Mouse (Mus musculus) c-Kit-positive CD71-positive TER-119-positive erythroid progenitor cells, embryonic 14.5 days (primary cell): ENCODE data around the gene Nfil3.
A peak's percentile ranks its signal among the peaks of the same experiment; 100 is the strongest.

Source experiments
- DNase-seq: peaks from one replicate; pipeline ENCODE4 v3.0.0-alpha.2; 2013; ENCODE audit warnings: low spot score

Nfil3 gene

DNA sequence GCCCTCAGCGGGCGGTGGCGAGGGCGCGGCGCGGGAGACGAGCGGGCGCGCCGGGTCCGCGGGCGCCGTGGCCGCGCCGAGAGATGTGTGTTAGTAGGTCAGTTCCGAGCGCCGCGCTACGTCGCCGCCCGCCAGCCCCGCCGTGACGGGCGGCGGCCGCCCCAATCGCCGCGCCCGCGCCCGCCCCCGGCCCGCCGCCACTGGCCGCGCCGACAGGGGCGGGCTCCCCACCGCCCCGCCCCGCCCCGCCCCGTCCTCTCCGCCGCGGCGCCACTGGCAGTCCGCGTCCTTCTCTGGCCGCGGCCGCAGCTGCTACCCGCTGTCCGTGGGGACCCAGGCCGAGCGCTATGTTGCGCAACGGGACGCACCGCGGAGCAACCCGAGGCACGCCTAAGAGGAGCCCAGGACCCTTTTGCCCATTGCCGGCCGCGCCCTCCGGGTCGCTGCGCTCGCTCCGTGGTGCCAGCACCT, at the start of gene Nfil3:
Gene Nfil3, minus strand, starts transcription at position 123 of the 471 bp plus-strand sequence.
- DNase-seq, result no peak

DNA sequence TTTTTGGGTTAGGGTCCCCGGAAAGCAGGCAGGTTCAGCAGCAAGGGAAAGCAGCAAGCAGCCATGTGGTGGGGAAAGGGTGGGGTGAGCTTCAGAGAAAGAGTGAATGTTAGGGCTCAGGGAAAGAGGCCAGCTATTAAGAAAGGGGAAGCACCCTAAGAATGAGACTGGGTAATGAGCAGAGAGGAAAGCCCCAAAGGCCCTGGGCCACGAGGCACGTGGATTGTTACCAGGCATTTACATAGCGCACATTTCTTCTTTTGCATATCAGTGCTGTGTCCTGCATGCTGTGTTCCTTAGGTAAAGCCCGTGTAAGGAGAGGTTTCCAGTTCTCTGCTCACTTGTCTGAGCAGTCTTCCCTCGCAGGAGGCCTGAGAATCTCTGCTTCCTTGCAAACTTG, 43.4 kb upstream of the Nfil3 start:
- no peak for DNase-seq

DNA sequence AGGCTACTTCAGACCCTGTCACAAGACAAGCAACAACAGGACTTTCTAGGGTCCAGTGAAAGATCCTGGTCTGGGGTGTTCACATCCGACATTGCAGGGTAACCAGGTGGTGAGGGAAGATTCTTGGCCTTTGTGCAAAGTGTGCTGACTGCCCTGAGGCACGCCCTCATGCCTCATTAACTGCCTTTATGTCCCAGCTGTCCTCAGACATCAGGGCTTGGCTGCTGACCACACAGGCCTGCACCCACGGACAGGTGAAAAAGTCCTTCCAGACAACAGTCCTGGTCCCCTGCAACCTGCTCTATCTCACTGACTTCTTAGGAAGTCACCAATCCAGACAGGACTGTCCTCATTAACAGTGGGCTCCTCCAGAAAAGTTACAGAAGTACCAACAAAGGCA, 39.4 kb upstream of the Nfil3 start:
- no peak for DNase-seq

DNA sequence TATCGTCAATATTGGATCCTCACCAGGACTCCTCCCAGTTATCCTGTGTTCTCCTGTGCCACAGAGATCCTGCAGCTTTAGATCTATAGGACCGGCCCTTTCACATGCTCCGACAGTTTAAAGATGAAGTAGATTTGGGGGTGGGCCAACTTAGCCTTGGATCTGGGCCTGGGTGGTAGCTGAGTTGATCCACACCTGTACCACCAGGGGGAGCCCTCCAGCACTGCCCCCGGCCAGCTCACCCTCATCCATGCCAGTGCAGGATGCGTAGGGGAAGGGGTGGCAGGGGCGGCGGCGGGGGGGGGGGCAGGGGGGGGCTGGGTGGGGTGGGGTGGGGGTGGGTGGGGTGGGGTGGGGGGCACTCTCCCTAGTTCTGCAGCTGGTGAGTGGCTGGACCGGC, 38.7 kb upstream of the Nfil3 start:
- peak; percentile 7 for DNase-seq

GRCm38 (mm10) chr13:53018976-53019375, 38.1 kb upstream of the Nfil3 start:
- DNase-seq, result no peak

GRCm38 (mm10) chr13:53017983-53018382, 37.1 kb upstream of the Nfil3 start:
- DNase-seq, result no peak

DNA sequence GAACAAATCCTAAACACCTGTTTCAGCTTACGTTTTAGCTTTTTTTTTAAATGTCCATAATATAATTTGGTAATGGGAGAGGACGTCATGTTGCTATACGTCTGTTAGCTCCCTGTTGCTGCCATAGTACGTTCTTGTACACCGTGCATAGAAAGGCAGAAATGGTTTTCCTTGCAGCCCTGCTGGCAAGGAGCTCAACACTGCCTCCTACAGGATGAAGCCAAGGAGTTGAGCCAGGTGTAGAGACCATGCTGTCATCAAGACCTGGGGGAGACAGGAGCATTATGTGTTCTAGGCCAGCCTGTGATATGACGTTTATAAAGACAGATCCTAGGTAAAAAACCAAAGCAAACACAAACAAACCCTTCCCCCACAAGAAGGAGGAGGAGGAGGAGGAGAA, 36.2 kb upstream of the Nfil3 start:
- DNase-seq, result no peak

DNA sequence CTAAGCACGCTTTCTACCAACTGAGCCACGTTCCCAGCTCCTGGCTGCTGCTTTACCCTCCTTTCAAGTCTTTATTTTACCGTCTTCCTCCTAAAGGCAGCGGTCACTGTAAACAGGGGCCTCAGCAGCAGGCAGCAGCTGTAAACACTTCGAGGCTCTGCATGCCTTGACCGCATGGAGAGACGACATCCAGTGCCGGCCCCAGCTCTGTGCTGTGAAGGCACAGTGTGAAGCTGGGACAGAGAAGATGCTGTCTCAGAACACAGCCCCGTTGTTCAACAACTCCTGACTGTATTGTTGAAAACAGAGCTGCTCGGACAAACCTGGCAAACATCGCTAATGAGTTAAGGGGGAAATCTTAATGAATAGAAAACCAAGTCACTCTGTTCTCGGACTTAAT, 30.6 kb upstream of the Nfil3 start:
- DNase-seq, result no peak

DNA sequence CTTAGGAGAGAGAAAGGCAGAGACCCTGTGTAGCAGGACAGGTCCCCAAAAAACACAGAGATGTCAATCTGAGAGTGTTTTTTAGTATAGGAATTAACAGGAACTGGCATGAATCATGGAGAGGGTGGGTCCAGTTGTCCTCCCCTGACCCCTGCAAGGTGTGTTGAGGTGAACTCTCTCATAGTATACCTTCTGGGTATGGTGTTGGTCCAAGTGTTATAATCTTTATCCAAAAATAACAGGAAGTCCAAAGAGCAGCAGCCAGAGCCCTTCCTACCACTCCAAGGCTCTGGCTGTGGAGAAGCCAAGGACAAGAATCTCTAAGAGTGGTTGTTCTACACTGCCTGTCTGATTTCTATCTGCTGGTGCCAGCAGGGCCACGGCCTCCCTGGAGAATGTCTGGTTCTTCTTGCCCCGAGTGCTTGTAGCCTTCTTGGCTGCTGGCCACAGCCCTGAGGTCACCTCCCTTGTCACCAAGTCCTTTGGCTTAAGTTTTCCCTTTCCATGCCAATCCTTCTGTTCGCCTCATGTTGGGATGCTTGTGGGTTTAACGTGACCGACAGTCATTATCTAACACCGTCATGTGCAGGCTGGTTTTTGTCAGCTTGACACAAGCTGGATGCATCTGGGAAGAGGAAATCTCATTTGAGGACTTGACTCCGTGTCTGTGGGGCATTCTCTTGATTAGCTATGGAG, 27.8 kb upstream of the Nfil3 start:
- DNase-seq, result no peak

- no peak for DNase-seq
Measured at GRCm38 (mm10) chr13:53007781-53008180, 26.9 kb upstream of the Nfil3 start.

GRCm38 (mm10) chr13:53003286-53003685, 22.4 kb upstream of the Nfil3 start:
- no peak for DNase-seq

- no peak for DNase-seq
Measured at GRCm38 (mm10) chr13:53001511-53001935, 20.6 kb upstream of the Nfil3 start.

GRCm38 (mm10) chr13:53000481-53000880, 19.6 kb upstream of the Nfil3 start:
- DNase-seq, result no peak

GRCm38 (mm10) chr13:52998541-52998940, 17.7 kb upstream of the Nfil3 start:
- DNase-seq, result no peak

DNA sequence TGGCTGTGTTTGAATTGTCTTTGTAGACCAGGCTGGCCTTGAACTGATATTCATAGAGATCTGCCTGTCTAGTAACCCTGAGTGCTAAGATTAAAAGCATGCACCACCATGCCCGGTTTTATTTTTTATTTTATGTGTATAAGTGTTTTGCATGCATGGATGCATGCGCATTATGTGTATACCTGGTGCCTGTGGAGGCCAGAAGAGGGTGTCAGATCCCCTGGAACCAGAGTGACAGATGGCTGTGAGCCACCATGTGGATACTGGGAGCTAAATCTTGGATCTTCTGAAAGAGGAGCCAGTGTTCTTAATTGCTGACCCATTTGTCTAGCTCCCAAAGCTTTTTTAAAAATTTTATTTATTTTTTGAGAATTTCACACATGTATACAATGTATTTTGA, 16.9 kb upstream of the Nfil3 start:
- no peak for DNase-seq

GRCm38 (mm10) chr13:52996201-52996600, 15.3 kb upstream of the Nfil3 start:
- no peak for DNase-seq

DNA sequence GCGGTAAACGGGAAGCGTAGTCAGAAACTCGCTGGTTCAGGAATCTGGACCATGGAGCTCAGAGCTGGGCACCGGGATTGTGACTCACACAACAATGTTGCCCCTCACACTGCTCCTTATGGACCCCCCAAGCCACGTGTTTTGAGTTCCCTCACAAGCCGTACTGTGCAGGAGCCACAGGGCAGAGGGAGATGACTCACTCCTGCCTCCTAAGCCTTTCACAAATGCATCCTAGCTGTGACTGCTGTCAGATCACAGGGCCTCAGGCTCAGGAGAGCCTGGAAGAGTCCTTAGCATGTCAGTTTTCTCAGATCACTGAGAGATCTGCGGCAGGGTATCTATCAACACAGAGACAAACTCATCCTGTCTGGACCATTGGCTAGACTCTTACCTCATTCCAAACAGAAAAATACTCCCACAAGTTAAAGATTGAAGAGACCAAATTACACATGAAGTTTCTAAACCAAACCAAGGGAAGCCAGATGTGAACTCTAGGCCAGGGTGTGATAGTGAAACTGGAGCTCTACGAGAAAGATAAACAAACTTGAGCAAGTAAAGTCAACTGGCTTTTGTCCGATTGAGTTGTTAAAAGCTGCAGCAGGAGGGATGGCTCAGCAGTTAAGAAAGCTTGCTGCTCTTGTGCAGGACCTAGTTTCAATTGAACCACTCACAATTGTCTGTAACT, 13.5 kb upstream of the Nfil3 start:
- no peak for DNase-seq

- no peak for DNase-seq
Measured at GRCm38 (mm10) chr13:52990139-52990538, 9.3 kb upstream of the Nfil3 start.

GRCm38 (mm10) chr13:52989005-52989404, 8.1 kb upstream of the Nfil3 start:
- DNase-seq, result no peak

- DNase-seq, result no peak
Measured at GRCm38 (mm10) chr13:52987880-52988279, 7.0 kb upstream of the Nfil3 start.

- DNase-seq, result no peak
Measured at GRCm38 (mm10) chr13:52986215-52986780, 5.4 kb upstream of the Nfil3 start.

GRCm38 (mm10) chr13:52985508-52986214, 4.8 kb upstream of the Nfil3 start:
- DNase-seq, result no peak

- DNase-seq, result peak; percentile 64
Measured at GRCm38 (mm10) chr13:52982703-52983102, 1.8 kb upstream of the Nfil3 start.
